Mouse (Mus musculus): ENCODE results near the gene Foxr1. TPM values are rescaled to one million over a fixed set of nuclear protein-coding genes. Genes with fewer than 3 reads are reported as not detected.
"Not testable (repeated sequence)": the region's sequence is repeated elsewhere in the genome, so short reads cannot be mapped to it uniquely, and the experiment has no call there.

Foxr1 gene
- polyA plus RNA-seq, 1 experiment from 2014 or later: not detected

DNA sequence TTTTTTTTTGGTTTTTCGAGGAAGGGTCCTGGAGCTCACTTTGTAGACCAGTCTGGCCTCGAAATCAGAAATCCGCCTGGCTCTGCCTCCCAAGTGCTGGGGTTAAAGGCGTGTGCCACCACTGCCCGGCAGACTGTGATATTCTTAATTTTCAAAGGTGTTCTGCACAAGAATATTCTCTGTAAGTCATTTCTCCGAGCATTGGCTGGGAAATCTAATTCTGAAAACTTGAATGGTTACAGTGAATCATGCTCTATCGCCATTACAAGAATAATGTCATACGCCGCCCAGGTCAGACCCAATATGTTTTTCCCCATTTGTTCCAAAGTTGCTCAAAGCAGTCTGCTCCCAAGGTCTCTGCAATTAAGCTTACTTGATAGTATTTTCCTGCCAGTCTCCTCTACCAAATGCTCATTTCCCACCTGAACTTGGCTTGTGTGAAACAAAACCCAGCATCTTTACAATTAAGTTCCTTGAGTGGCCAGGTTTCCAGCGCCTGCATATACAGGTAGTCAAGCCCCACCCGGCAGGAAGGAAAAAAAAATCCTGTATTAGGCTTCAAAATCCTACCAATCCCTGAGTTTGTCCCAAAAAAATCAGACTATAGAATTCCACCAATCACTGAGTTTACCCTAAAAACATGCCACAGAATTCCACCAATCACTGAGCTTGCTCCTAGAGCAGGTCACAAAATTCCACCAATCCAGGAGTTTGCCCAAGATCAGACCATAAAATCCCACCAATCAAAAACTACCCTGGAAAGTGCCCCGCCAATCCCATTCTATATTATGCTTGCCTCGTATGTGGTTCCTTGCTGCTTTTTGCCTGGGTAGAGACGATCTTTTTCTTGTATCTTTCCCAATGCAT, 22.2 kb downstream of the Foxr1 start, which contains the start of gene Ccdc84:
Gene Ccdc84, minus strand, starts transcription at position 51 of the 867 bp plus-strand sequence.
- H3K27ac ChIP-seq: peak within 1 kb of the TSS; percentile 91
- peaks cover 25% of the 10 kb centered on the region for H3K36me3 ChIP-seq
- WGBS: 77% methylated on average over 14 of the region's 14 CpGs
- no peak for DNase-seq (ENCODE audit: low spot score)
- H3K9me3 ChIP-seq: no peaks in the 10 kb centered on the region
- H3K4me3 ChIP-seq: peak within 1 kb of the TSS; percentile 94
- H3K4me1 ChIP-seq: peaks cover 11% of the 10 kb centered on the region; the same call in 1 of the 2 replicates
- no peaks in the 10 kb centered on the region for H3K27me3 ChIP-seq (ENCODE audit: insufficient read depth, poor library complexity, severe bottlenecking)

DNA sequence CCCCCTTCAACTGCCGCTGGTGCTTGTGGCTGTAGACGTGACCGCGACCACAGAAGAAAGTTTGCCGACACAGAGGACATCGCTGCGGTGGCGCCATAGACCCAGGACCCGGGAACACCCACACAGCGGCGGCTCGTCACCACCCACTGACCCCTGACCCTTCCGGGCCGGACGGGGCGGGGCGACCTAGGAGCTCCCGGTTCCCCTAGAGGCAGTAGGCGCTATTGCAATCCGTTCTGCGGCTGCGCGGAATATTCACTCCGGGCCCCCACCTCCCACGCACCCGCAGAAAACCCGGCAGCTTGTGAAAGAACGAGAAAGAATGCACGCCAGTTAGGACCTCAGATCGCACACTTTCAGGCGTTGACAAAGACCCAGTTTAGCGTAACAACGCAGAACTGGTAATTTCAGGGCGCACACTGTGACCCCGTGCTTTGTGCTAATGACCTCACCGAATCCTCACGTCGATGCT, 23.0 kb downstream of the Foxr1 start:
- Histone ChIP-seq H3K27me3 (ENCODE audit: insufficient read depth, poor library complexity, severe bottlenecking) (no peaks in the 10 kb centered on the region), H3K27ac (peak overlapping the region; percentile 91), H3K36me3 (peaks cover 33% of the 10 kb centered on the region), H3K4me3 (peak overlapping the region; percentile 94), H3K9me3 (no peaks in the 10 kb centered on the region), H3K4me1 (peaks cover 11% of the 10 kb centered on the region; the same call in 1 of the 2 replicates)
- DNase-seq (ENCODE audit: low spot score): peak; percentile 96
- under 1% methylated on average over 38 of the region's 38 CpGs for WGBS

DNA sequence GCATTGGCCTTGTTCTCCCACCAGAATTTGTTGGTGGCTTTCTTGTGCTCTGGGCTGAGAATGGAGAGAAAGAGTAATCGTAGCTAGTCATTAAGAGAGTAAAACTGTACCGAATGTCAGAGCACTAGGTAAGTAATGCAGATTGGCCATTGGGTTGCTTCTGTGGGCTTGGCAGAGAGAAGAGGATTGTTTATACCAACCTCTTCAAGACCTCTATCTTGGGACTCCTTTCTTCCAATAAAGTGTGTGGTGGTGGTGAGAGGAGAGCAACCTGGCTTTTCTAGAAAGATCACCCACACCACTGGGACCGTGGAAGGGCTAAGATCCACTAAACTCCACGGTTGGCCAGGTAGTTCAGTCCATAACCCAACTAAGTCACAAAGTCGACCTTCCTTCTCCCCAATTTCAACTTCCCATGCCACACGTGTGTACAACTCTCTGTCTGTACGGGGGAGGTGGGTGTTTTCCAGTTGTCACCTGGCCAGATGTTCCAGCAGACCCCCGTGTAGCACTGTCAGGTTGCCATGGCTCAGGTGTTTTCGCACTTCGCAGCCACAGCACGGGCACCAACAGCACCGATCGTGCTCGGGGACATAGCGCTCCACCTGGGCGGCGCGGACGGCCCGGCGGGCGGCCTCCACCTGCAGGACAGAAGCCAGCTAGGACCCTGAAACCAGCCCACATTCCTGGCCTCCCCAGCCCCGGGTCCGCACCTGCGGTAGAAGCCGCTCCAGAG, 23.6 kb downstream of the Foxr1 start:
- Histone ChIP-seq H3K4me1 (peaks cover 11% of the 10 kb centered on the region; the same call in 1 of the 2 replicates), H3K9me3 (no peaks in the 10 kb centered on the region), H3K4me3 (peak overlapping the region; percentile 94), H3K36me3 (peaks cover 39% of the 10 kb centered on the region), H3K27ac (peak overlapping the region; percentile 91), H3K27me3 (ENCODE audit: insufficient read depth, poor library complexity, severe bottlenecking) (no peaks in the 10 kb centered on the region)
- DNase-seq (ENCODE audit: low spot score): no peak
- WGBS: 7% methylated on average over 26 of the region's 26 CpGs

DNA sequence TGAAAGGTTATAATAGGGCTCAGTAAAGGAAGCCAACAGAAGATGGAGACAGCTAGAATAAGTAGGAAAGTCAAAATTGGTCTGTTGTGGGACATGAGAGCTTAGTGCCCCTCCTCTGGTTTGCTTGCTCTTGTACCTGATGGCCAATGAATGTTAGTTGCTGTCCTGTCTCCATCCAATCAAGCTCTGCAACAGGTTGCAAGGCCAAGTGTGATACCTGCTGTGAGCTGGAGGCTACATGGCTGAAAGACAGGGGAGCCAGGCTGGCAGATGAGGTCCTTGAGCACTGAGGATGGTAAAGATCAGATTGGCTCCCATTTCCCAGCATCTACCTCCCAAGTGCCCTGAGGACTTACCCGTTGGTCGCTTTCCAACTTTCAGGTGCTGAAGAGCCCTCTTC, 28.2 kb downstream of the Foxr1 start:
- H3K9me3 ChIP-seq: no peaks in the 10 kb centered on the region
- WGBS: 84% methylated on average over 2 of the region's 2 CpGs
- DNase-seq (ENCODE audit: low spot score): no peak
- no peak overlapping the region for H3K27ac ChIP-seq
- H3K4me1 ChIP-seq: peaks cover 12% of the 10 kb centered on the region; the same call in 1 of the 2 replicates
- no peaks in the 10 kb centered on the region for H3K27me3 ChIP-seq (ENCODE audit: insufficient read depth, poor library complexity, severe bottlenecking)
- no peak overlapping the region for H3K4me3 ChIP-seq
- peaks cover 76% of the 10 kb centered on the region for H3K36me3 ChIP-seq

DNA sequence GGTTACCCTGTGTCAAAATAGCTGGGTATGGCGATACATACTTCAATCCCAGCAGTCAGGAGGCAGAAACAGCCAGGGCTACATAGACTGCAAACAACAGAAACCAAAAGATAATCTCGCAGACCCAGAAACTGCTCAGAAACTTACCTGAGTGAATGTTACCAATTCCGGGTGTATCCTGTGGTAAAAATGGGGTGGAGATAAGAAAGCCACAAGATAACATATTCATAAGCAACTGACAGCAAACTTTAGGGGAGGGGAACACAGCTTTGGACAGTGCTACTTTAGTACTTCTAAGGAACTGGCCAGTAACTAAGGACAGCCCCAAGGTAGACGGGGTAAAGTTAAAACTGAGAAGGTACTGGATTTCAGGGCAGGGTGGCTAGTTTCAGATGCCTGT, 28.6 kb downstream of the Foxr1 start:
- H3K27me3 ChIP-seq (ENCODE audit: insufficient read depth, poor library complexity, severe bottlenecking): no peaks in the 10 kb centered on the region
- no peaks in the 10 kb centered on the region for H3K9me3 ChIP-seq
- peaks cover 9% of the 10 kb centered on the region; the same call in 1 of the 2 replicates for H3K4me1 ChIP-seq
- DNase-seq (ENCODE audit: low spot score): no peak
- H3K4me3 ChIP-seq: no peak overlapping the region
- H3K27ac ChIP-seq: no peak overlapping the region
- H3K36me3 ChIP-seq: peaks cover 76% of the 10 kb centered on the region
- whole genome bisulfite sequencing: 78% methylated on average over 4 of the region's 4 CpGs

DNA sequence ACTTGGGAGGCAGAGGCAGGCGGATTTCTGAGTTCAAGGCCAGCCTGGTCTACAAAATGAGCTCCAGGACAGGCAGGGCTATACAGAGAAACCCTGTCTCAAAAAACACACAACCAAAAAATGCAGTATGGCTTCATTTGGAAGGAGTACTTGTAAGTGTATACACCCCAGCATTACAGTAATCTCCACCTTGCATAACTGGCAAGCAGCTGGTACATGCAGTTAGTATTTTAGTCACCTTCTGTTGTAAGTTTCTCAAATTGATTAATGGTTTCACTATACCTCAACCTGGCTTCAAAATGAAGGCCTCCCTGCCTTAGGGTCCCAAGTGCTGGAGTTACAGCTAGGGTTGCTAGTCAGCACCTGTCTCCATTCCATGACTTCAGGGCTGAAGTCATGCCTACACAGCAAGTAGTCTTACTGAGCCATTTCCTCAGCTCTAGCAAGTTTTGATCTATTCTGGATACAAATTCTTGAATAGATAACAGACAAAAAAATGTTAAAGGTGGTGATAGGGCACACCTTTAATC, 29.3 kb downstream of the Foxr1 start:
- H3K27me3 ChIP-seq (ENCODE audit: insufficient read depth, poor library complexity, severe bottlenecking): no peaks in the 10 kb centered on the region
- H3K4me1 ChIP-seq: peaks cover 5% of the 10 kb centered on the region; the same call in 1 of the 2 replicates
- no peak overlapping the region for H3K4me3 ChIP-seq
- H3K36me3 ChIP-seq: peaks cover 76% of the 10 kb centered on the region
- WGBS: 92% methylated on average over 1 of the region's 1 CpGs
- no peaks in the 10 kb centered on the region for H3K9me3 ChIP-seq
- H3K27ac ChIP-seq: no peak overlapping the region
- no peak for DNase-seq (ENCODE audit: low spot score)

DNA sequence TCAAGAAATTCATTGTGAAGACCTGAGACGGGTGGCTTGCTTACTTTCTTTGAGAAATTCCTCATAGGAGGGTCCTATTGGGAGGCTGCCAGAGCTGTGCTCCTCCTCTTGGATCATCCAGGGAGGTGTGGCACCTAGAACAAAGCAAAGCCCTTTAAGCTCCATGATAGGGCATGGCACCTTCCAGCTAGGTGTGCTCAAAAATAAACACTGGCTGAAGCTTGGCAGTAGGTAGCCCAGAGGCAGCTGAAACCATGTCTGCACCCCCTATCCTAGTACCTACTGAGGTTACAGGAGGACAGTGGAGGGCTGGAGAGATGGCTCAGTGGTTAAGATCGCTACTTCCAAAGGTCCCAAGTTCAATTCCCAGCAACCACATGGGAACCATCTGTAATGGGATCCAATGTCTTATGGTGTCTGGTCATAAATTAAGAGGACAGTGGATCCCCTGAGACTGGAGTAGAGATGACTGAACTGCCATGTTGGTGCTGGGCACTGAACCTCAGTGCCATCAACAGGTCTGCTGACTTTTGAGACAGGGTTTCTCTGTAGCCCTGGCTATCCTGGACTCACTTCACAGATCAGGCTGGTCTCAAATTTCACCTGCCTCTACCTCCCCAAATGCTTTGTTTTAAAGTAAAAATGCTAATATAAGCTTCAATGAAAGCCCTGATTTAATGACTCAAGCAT, 30.1 kb downstream of the Foxr1 start:
- WGBS: 84% methylated on average over 2 of the region's 2 CpGs

DNA sequence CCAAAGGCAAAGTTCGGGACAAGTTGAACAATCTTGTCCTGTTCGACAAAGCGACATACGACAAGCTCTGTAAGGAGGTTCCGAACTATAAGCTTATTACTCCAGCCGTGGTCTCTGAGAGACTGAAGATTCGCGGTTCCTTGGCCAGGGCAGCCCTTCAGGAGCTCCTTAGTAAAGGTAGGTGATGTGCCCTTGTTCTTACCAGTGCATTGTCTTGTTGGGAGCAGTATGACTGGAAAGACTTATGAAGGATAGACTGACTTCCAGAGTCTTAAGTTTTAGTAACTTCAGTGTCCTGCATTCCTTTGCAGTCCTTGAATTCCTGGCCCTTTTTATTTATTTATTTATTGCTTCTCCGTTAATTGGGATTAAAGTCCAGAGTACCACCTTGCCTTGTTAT, 32.2 kb downstream of the Foxr1 start:
- Histone ChIP-seq H3K27ac (0 out of 2 replicates have a peak overlapping the region, but pooled peaks have one; percentile 92), H3K4me3 (peak overlapping the region; percentile 79), H3K36me3 (peaks cover 69% of the 10 kb centered on the region)
- H3K27me3 ChIP-seq (ENCODE audit: insufficient read depth, poor library complexity, severe bottlenecking); H3K4me1 ChIP-seq; DNase-seq (ENCODE audit: low spot score); H3K9me3 ChIP-seq: not testable (repeated sequence)
- 74% methylated on average over 9 of the region's 9 CpGs for WGBS

More for the DNA sequence above, 30.1 kb downstream of the Foxr1 start:
- Histone ChIP-seq H3K36me3 (peaks cover 68% of the 10 kb centered on the region), H3K9me3 (no peaks in the 10 kb centered on the region), H3K4me1 (peaks cover 5% of the 10 kb centered on the region; the same call in 1 of the 2 replicates), H3K4me3 (no peak overlapping the region), H3K27me3 (ENCODE audit: insufficient read depth, poor library complexity, severe bottlenecking) (no peaks in the 10 kb centered on the region), H3K27ac (no peak overlapping the region)
- no peak for DNase-seq (ENCODE audit: low spot score)

DNA sequence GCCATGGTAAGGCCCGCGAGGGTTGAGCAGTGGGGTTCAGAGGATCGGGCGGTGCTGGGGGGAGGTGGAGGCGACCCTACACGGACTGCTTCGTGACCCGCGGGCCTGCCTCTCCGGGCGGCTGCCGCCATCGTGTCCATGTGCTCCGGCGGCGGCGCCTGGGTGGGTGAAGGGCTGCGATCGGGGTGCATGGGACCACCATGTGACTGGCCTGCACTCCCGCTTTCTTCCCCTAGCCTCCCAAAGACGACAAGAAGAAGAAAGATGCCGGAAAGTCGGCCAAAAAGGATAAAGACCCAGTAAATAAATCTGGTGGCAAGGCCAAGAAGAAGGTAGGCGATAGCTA, 33.2 kb downstream of the Foxr1 start:
- no peak for DNase-seq (ENCODE audit: low spot score)
- H3K4me1 ChIP-seq: peaks cover 5% of the 10 kb centered on the region; the same call in 1 of the 2 replicates
- H3K9me3 ChIP-seq: no peaks in the 10 kb centered on the region
- 2% methylated on average over 24 of the region's 24 CpGs for WGBS
- H3K27me3 ChIP-seq (ENCODE audit: insufficient read depth, poor library complexity, severe bottlenecking): no peaks in the 10 kb centered on the region
- peak overlapping the region; percentile 92 for H3K27ac ChIP-seq
- H3K4me3 ChIP-seq: peak overlapping the region; percentile 79
- peaks cover 68% of the 10 kb centered on the region for H3K36me3 ChIP-seq

DNA sequence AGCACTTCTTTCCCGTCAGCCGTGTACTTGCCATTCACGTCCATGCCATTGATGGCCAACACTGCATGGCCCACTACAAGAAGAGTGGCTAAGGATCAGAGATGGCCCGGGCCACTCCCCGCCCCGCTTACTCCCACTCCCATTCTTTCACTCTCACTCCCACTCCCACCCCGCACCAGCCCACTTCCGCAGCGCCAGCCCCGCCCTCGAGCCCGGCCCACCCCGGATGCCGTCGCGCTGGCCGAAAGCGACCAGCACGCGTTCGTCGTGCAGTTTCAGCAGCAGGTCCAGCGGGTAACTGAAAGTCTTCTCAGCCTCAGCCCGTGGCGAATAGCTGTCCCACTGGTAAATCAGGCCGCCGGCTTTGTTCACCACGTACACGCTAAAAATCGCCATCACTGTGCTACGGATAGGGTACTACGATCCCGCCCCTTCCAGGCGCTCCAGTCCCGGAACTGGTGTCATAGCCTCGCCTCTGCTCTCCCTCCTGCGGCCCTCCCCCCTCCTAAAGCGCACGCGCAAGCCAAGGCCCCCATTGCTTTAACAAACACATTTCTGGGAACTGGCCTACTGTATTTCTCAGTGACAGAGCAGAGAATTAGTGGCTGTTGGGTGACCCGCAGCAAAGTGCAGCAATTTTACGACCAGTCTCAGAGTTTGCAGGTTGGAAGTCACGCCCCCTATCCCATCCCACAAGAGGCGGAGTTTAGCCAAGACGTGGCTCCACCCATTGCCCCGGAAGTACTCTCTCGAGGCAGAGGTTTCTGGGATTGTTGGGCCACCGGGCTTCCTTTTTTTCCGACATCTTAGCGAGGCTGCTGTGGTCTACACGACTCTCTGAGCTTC, 33.8 kb downstream of the Foxr1 start, which contains the start of the genes Rps25 and Trappc4:
Gene Rps25, plus strand, starts transcription at position 234 of the 846 bp plus-strand sequence.
Gene Trappc4, minus strand, starts transcription at position 695 of the 846 bp plus-strand sequence.
- WGBS: under 1% methylated on average over 51 of the region's 51 CpGs
- peak; percentile 98 for DNase-seq (ENCODE audit: low spot score)
- no peaks in the 10 kb centered on the region for H3K9me3 ChIP-seq
- peak within 1 kb of the TSS; percentile 92 for H3K27ac ChIP-seq
- peaks cover 5% of the 10 kb centered on the region; the same call in 1 of the 2 replicates for H3K4me1 ChIP-seq
- peak within 1 kb of the TSS; percentile 79 for H3K4me3 ChIP-seq
- peaks cover 68% of the 10 kb centered on the region for H3K36me3 ChIP-seq
- H3K27me3 ChIP-seq (ENCODE audit: insufficient read depth, poor library complexity, severe bottlenecking): no peaks in the 10 kb centered on the region

DNA sequence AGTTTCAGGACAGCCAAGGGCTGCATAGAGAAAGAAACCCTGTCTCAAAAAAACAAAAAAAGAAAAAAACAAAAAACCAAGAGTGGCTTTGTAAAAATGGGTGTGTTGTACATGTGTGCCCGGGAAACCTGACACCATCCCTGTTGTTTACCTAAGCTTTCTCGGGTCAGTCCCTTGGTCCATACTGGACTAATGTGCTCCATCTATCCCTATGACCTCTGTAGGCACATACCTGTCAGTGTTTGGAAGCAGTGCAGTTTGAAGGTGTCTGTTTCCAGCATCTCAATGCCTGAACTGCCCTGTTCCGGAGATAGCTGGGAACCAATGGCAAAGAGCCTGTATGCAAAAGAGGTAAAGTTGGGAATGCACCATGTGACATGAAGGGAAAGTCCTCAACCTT, 35.9 kb downstream of the Foxr1 start:
- peaks cover 9% of the 10 kb centered on the region; the same call in 1 of the 2 replicates for H3K4me1 ChIP-seq
- no peak for DNase-seq (ENCODE audit: low spot score)
- no peaks in the 10 kb centered on the region for H3K27me3 ChIP-seq (ENCODE audit: insufficient read depth, poor library complexity, severe bottlenecking)
- no peak overlapping the region for H3K27ac ChIP-seq
- no peaks in the 10 kb centered on the region for H3K9me3 ChIP-seq
- peaks cover 68% of the 10 kb centered on the region for H3K36me3 ChIP-seq
- no peak overlapping the region for H3K4me3 ChIP-seq
- 78% methylated on average over 3 of the region's 3 CpGs for WGBS

All from heart, embryonic 10.5 days (tissue).